Mouse (Mus musculus) heart, postnatal 36 days (tissue): Measurements from ENCODE around the gene Micu1. TPM values are rescaled to one million over a fixed set of nuclear protein-coding genes. Genes with fewer than 3 reads are reported as not detected.
A peak's percentile ranks its signal among the peaks of the same experiment; 100 is the strongest.

Source experiments
- DNase-seq, 2 experiments: peaks; one replicate each; pipeline ENCODE4 v3.0.0; 2021 to 2022
- intact Hi-C: fragments of 180-260 bp; cut with DNase I; formaldehyde crosslinking; loops from one replicate; pipeline ENCODE4 v1.15.1; 2025
- total RNA-seq, 2 experiments: library from RNA; stranded (reverse); gene quantifications; 2 replicates each; pipeline ENCODE4 v1.2.3; 2021

The Micu1 gene
- total RNA-seq, 2 experiments from 2014 or later, result 20.3 to 23.3 TPM

- intact Hi-C loops, result no loop called here
- no peak for DNase-seq
These were observed 97.9 kb downstream of the Micu1 start for GRCm38 (mm10) chr10:59800159-59800558.

GRCm38 (mm10) chr10:59800826-59801501 lies 98.7 kb downstream of the Micu1 start:
- intact Hi-C loops, result no loop called here
- DNase-seq, result no peak

DNA sequence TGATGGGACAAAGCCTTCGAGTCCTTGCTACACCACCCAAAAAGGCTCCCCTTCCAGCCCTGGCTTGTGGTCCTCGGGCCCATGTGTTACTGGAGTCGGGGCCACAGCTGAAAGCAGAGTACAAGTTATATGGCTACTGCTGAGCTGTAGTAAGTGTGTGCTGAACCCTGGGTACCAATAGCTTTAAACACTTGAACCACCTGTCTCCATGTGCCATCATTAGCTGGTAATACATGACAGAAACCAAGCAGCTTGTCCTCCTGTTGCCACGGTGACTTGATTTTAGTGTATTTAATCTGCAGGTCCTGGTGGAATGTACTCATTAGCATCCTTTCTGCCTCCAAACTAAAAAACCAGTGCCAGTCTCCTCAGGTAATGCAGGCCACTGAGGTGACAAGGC lies 106.4 kb downstream of the Micu1 start:
- intact Hi-C loops, result no loop called here
- DNase-seq, result no peak

GRCm38 (mm10) chr10:59809991-59810574 lies 107.8 kb downstream of the Micu1 start:
- intact Hi-C loops, result no loop called here
- DNase-seq, result no peak

- DNase-seq, result no peak
- intact Hi-C loops, result no loop called here
These were observed 110.7 kb downstream of the Micu1 start for GRCm38 (mm10) chr10:59812939-59813338.

GRCm38 (mm10) chr10:59813759-59814158 lies 111.5 kb downstream of the Micu1 start:
- intact Hi-C loops, result no loop called here
- peak in 1 of 2 experiments; percentile 14 for DNase-seq

- DNase-seq, result peak; percentile 59 to 61
- intact Hi-C loops, result loop anchor here (5.0 kb wide), 2 partner anchors 53 to 362 kb away; no protein-coding TSS in a partner anchor
These were observed 112.4 kb downstream of the Micu1 start for GRCm38 (mm10) chr10:59814505-59815155.

DNA sequence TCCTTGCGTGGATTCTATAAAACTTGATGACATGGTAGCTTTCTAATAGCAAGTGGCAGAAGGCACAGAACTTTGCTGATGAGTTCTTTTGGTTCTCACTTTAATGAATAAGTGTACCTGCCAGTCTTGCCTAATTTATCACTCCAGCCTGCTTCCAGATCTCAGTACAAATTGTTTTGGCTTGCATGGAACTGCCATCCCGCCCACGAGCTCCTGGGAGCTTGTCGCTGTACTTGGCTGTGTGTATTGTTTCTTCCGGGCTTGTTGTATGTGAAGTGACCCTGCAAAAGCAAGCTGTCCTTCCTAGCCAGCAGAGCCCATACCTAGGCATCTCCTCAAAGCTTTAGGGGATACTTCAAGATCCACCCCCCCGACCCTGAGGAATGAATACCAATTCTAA lies 114.3 kb downstream of the Micu1 start:
- no peak for DNase-seq
- intact Hi-C loops, result loop anchor here (5.0 kb wide), 2 partner anchors 51 to 364 kb away; no protein-coding TSS in a partner anchor

DNA sequence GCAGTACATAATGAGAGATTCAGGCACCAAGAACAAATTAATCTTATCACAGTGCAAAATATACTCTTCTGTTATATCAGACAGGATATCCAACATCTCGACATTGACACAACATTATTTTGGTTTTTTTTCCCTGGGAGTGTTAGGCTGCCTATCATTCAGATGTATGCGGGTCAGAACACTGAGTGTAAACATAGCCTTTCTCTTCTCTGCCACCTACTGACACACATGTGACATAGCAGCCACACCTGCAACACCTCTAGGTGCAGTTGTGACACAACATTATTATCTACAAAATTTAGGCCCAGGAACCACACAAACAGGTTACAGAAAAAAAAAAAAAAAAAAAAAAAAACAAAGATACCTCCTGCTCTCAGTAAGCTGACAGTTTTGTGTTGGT lies 115.3 kb downstream of the Micu1 start:
- intact Hi-C loops, result loop anchor here (1.0 to 5.0 kb wide), 3 partner anchors 50 to 365 kb away; no protein-coding TSS in a partner anchor
- no peak for DNase-seq

GRCm38 (mm10) chr10:59817991-59818390 lies 115.7 kb downstream of the Micu1 start:
- DNase-seq, result no peak
- intact Hi-C loops, result loop anchor here (1.0 to 5.0 kb wide), 3 partner anchors 49 to 366 kb away; no protein-coding TSS in a partner anchor

GRCm38 (mm10) chr10:59819146-59819545 lies 116.9 kb downstream of the Micu1 start:
- no peak for DNase-seq
- intact Hi-C loops, result loop anchor here (5.0 kb wide), 2 partner anchors 48 to 367 kb away; no protein-coding TSS in a partner anchor

DNA sequence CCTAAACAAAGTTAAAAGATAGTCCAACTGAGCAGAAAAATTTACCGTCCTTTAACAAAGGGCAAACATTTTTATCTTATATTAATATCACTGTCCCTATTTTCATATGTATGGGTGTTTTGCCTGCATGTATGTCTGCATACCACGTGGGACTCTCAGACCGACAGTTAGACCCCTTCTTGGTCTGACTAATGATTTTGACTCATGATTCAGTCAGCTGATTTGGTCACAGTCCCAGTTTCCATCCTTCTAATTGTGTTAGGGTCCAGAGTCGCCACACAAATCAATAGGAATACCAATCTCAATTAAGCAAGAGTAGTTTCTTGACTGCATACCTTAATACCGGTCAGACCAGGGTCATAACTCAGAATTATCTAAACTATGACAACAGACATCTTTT lies 118.6 kb downstream of the Micu1 start:
- intact Hi-C loops, result loop anchor here (5.0 kb wide), 1 partner anchor 204 kb away; the partner anchor contains the start of genes Gm10322 and Mcu

GRCm38 (mm10) chr10:59821334-59822066 lies 119.2 kb downstream of the Micu1 start:
- intact Hi-C loops, result loop anchor here (5.0 kb wide), 1 partner anchor 204 kb away; the partner anchor contains the start of genes Gm10322 and Mcu

More for the DNA sequence above, 118.6 kb downstream of the Micu1 start:
- no peak for DNase-seq

GRCm38 (mm10) chr10:59822857-59823256 lies 120.6 kb downstream of the Micu1 start:
- intact Hi-C loops, result loop anchor here (5.0 kb wide), 1 partner anchor 206 kb away; the partner anchor contains the start of genes Gm10322 and Mcu

More at GRCm38 (mm10) chr10:59821334-59822066, 119.2 kb downstream of the Micu1 start:
- no peak for DNase-seq

GRCm38 (mm10) chr10:59825137-59825812 lies 123.0 kb downstream of the Micu1 start:
- intact Hi-C loops, result no loop called here

More at GRCm38 (mm10) chr10:59822857-59823256, 120.6 kb downstream of the Micu1 start:
- no peak for DNase-seq

GRCm38 (mm10) chr10:59829886-59830285 lies 127.6 kb downstream of the Micu1 start:
- intact Hi-C loops, result no loop called here
- no peak for DNase-seq

More at GRCm38 (mm10) chr10:59825137-59825812, 123.0 kb downstream of the Micu1 start:
- DNase-seq, result peak; percentile 24 to 42

DNA sequence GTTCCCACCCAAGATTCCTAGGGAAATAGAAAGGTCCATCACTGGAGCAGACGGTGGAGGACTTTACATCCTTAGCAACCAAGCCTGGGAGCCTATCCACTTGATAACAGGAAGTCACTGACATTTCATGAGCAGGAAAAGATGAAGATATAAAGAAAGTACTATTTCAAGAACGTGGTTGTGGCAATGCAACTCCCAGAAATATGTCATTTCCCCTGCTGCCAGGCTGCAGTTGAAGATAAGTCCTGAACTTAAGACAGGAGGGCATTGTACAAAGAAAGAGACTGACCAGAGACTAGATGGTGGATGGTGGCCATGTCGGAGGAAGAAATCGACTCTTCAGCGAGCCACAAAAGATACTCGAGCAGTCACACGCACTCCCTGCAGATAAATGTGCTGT lies 129.7 kb downstream of the Micu1 start:
- intact Hi-C loops, result no loop called here
- no peak for DNase-seq

DNA sequence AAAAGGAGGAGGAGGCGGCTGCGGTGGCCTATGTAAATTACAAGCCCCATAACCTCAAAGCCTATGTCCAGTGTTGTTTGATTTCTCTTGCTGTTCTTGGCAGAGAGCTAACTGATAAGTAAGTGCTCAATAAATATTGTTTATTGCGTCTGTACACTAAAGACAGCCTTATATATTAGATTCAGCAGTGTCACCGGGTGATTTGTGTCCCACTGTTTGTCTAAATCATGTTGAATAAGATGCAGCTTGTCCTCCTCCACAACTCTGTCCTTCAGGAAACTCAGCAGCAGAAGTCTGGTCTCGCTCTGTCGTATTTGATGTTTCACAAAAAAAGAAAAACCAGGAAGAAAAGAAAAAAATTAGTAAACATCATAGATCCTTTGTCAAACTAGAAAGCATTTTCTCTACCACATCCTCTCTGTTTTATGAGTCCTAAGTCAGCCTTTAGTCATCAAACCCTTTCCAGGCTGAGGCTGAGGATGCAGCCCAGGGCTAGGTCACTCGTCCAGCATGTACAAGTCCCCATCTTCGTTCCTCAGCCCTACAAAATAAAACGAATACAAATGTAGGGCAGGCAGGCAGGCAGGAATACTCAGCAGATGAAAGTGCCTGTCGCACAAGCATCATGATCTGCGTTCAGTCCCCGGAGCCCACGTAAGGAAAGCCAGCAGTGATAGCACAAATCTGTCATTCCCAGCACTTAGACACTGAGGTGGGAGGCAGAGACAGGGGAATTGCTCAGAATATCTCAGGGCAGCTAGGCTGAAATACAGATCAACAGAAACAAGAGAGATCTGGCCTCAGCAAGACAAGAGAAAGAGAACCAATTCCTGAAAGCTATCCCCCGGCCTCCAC lies 133.3 kb downstream of the Micu1 start:
- intact Hi-C loops, result no loop called here
- no peak for DNase-seq

- no peak for DNase-seq
- intact Hi-C loops, result no loop called here
These were observed 135.2 kb downstream of the Micu1 start for GRCm38 (mm10) chr10:59837490-59837889.
